Mouse (Mus musculus): ENCODE results near the gene Gm5725. TPM values are rescaled to one million over a fixed set of nuclear protein-coding genes. Genes with fewer than 3 reads are reported as not detected.
"Not testable (repeated sequence)": the region's sequence is repeated elsewhere in the genome, so short reads cannot be mapped to it uniquely, and the experiment has no call there.

Gm5725 gene
- not detected in 2 replicates for polyA plus RNA-seq (2014; fragmentation: Nextera tagmentation; extraction: Ambion mirVana)

DNA sequence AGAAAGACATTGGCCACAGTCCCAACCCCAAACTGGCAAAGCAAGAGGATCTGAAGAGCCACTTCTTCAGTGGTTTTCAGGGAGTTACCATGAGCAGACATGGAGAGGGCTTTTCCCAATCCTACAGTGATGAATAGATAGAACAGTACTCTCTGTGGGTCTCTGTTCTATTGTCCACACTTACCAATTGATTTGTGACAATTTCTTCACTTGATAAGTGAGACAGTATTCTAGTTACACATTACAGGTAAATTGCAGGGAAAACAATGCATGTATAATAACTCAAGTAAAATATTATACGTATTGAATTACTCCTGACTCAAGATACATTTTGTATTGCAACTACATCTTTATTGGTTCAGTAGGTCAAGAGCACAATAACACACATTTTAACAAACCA is at the start of gene Gm5725:
Gene Gm5725 (minus strand): TSS at position 101 of the 400 bp plus-strand sequence.
- not testable (repeated sequence) for H3K4me3 ChIP-seq (replicated peaks; ENCODE audit: low read depth, low read length); H3K4me1 ChIP-seq (ENCODE audit: control insufficient read depth, insufficient read depth, low read length); ATAC-seq (ENCODE audit: low FRiP score, low TSS enrichment); H3K9me3 ChIP-seq (ENCODE audit: control insufficient read depth, low read length); H3K9ac ChIP-seq (replicated peaks; ENCODE audit: low read length); DNase-seq; H3K27ac ChIP-seq (replicated peaks; ENCODE audit: low read depth, low read length); H3K27me3 ChIP-seq (ENCODE audit: control insufficient read depth, insufficient read depth, low read length); H3K4me2 ChIP-seq (ENCODE audit: low read length); H3K36me3 ChIP-seq (ENCODE audit: control insufficient read depth, insufficient read depth, low read length)
- no CpG with 5 or more reads among the region's 1 CpGs for WGBS

DNA sequence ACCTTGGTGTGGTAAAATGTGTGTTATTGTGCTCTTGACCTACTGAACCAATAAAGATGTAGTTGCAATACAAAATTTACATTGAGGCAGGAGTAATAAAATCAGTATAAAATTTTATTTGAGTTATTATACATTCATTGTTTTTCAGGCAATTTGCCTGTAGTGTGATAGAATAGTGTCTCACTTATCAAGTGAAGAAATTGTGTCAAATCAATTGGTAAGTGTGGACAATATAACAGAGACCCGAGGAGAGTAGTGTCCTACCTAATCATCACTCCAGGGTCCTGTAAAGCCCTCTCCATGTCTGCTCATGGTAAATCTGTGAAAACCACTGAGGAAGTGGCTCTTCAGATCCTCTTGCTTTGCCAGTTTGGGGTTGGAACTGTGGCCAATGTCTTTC is 12.0 kb downstream of the Gm5725 start, which contains the start of gene Vmn1r135:
Gene Vmn1r135 (plus strand): TSS at position 301 of the 400 bp plus-strand sequence.
- H3K27ac ChIP-seq (replicated peaks; ENCODE audit: low read depth, low read length); DNase-seq; H3K4me2 ChIP-seq (ENCODE audit: low read length); H3K4me3 ChIP-seq (replicated peaks; ENCODE audit: low read depth, low read length); H3K27me3 ChIP-seq (ENCODE audit: control insufficient read depth, insufficient read depth, low read length); ATAC-seq (ENCODE audit: low FRiP score, low TSS enrichment); H3K36me3 ChIP-seq (ENCODE audit: control insufficient read depth, insufficient read depth, low read length); H3K9ac ChIP-seq (replicated peaks; ENCODE audit: low read length); H3K4me1 ChIP-seq (ENCODE audit: control insufficient read depth, insufficient read depth, low read length); H3K9me3 ChIP-seq (ENCODE audit: control insufficient read depth, low read length): not testable (repeated sequence)
- WGBS, result no CpG with 5 or more reads among the region's 1 CpGs

- no CpG with 5 or more reads among the region's 3 CpGs for WGBS
- not testable (repeated sequence) for ATAC-seq (ENCODE audit: low FRiP score, low TSS enrichment); H3K9me3 ChIP-seq (ENCODE audit: control insufficient read depth, low read length); H3K36me3 ChIP-seq (ENCODE audit: control insufficient read depth, insufficient read depth, low read length); H3K27me3 ChIP-seq (ENCODE audit: control insufficient read depth, insufficient read depth, low read length); H3K4me1 ChIP-seq (ENCODE audit: control insufficient read depth, insufficient read depth, low read length); H3K4me2 ChIP-seq (ENCODE audit: low read length); H3K9ac ChIP-seq (replicated peaks; ENCODE audit: low read length); DNase-seq; H3K27ac ChIP-seq (replicated peaks; ENCODE audit: low read depth, low read length); H3K4me3 ChIP-seq (replicated peaks; ENCODE audit: low read depth, low read length)
Observed at GRCm38 (mm10) chr7:21796628-21797027, 47.4 kb downstream of the Gm5725 start, which contains the start of gene Gm4177. Gene Gm4177, minus strand, starts transcription at chr7:21796728.

Other genes starting within 250 kb of the Gm5725 start
- not detected in 2 replicates for gene Vmn1r132, start 230.2 kb downstream of the Gm5725 start, polyA plus RNA-seq (2014; fragmentation: Nextera tagmentation; extraction: Ambion mirVana)
- gene Gm4175, start 82.8 kb downstream of the Gm5725 start, polyA plus RNA-seq (2014; fragmentation: Nextera tagmentation; extraction: Ambion mirVana), result not detected in 2 replicates
- gene Gm4177, start 47.5 kb downstream of the Gm5725 start, polyA plus RNA-seq (2014; fragmentation: Nextera tagmentation; extraction: Ambion mirVana), result not detected in 2 replicates
- gene Vmn1r135, start 11.9 kb downstream of the Gm5725 start, polyA plus RNA-seq (2014; fragmentation: Nextera tagmentation; extraction: Ambion mirVana), result not detected in 2 replicates
- gene Gm5891, start 77.0 kb upstream of the Gm5725 start, polyA plus RNA-seq (2014; fragmentation: Nextera tagmentation; extraction: Ambion mirVana), result not detected in 2 replicates
- not detected in 2 replicates for gene Vmn1r137, start 150.3 kb upstream of the Gm5725 start, polyA plus RNA-seq (2014; fragmentation: Nextera tagmentation; extraction: Ambion mirVana)
- gene Vmn1r138, start 184.6 kb upstream of the Gm5725 start, polyA plus RNA-seq (2014; fragmentation: Nextera tagmentation; extraction: Ambion mirVana), result not detected in 2 replicates
- not detected in 2 replicates for gene Gm6176, start 212.0 kb upstream of the Gm5725 start, polyA plus RNA-seq (2014; fragmentation: Nextera tagmentation; extraction: Ambion mirVana)
- not detected in 2 replicates for gene Vmn1r139, start 224.8 kb upstream of the Gm5725 start, polyA plus RNA-seq (2014; fragmentation: Nextera tagmentation; extraction: Ambion mirVana)